Comparison of ENCODE assay signal across 12 mouse cellular contexts in genomic region chr12:21166884-21167575, GRCm38 (mm10).
DNase-seq lines count a peak whose midpoint lies in the region; ATAC-seq and TF ChIP-seq lines count a peak whose summit lies in the region.
"Had no signal": no experiment of that assay in that cellular context is flagged by ENCODE, and none has a peak within 500 bp of the region (broad histone marks: within the 10 kb centered on the region; RNA-seq: fewer than 3 reads in every experiment).

No protein-coding gene starts in this region.

- ATAC-seq in megakaryocyte, adult 5-6 weeks (ENCODE audit: poor library complexity, severe bottlenecking): peak; percentile 80
- ATAC-seq: hindbrain, postnatal 0 days had no signal

- no peak overlapping the region for H3K4me3 ChIP-seq in gastrocnemius, adult 2 months
- H3K4me3 ChIP-seq: layer of hippocampus, adult 2 months; midbrain, embryonic 12.5 days had no signal

- no peak for DNase-seq in gastrocnemius, adult 2 months
- no peak for DNase-seq in gastrocnemius, postnatal 36 days
- peak; percentile 34 to 50 for DNase-seq in spleen, postnatal 36 days (ENCODE audit: low spot score in 2 of 2)
- no peak for DNase-seq in spleen, adult 12 weeks (ENCODE audit: low spot score)
- peak; percentile 45 for DNase-seq in thymus, postnatal 4 days
- no peak for DNase-seq in left cerebral cortex, adult 9 months (ENCODE audit: low spot score in 2 of 2)
- no peak for DNase-seq in left cerebral cortex, adult 11 months (ENCODE audit: low spot score)
- DNase-seq: liver had no signal

- peak overlapping the region; percentile 65 for H3K27ac ChIP-seq in gastrocnemius, adult 2 months
- H3K27ac ChIP-seq: hindbrain, postnatal 0 days; midbrain, embryonic 12.5 days had no signal

- intact Hi-C loops in gastrocnemius, adult 2 months (cut with DNase I): no loop called here
- intact Hi-C loops in gastrocnemius, postnatal 36 days (cut with DNase I): no loop called here

- TF ChIP-seq CTCF in gastrocnemius, adult 2 months (IDR thresholded peaks at IDR 0.05): no peak

Comparison
In these comparisons a context has a peak if more than half of its experiments do, and no peak if none do; other contexts are left out.
1. DNase-seq: peak in spleen, postnatal 36 days (2 of 2) and thymus, postnatal 4 days (single experiment); none in gastrocnemius, adult 2 months (single experiment), gastrocnemius, postnatal 36 days (0 of 2), spleen, adult 12 weeks (single experiment), left cerebral cortex, adult 9 months (0 of 2) and left cerebral cortex, adult 11 months (single experiment).